Mouse (Mus musculus) heart, adult 8-10 months (tissue): ENCODE data around the gene Fam133b. TPM values are rescaled to one million over a fixed set of nuclear protein-coding genes. Genes with fewer than 3 reads are reported as not detected.
"Not testable (repeated sequence)": the region's sequence is repeated elsewhere in the genome, so short reads cannot be mapped to it uniquely, and the experiment has no call there.

Experiments
- DNase-seq: peaks from one replicate; pipeline ENCODE4 v3.0.0; 2022; ENCODE audit warnings: low spot score
- total RNA-seq, 4 experiments: library from RNA; stranded (reverse); gene quantifications; 2 replicates each; pipeline ENCODE4 v1.2.4; 2022

The Fam133b gene
- total RNA-seq, 4 experiments from 2014 or later: 10.0 to 11.7 (median 11.1) TPM

GRCm38 (mm10) chr5:3598766-3599165 lies 55.1 kb downstream of the Fam133b start:
- no peak for DNase-seq

DNA sequence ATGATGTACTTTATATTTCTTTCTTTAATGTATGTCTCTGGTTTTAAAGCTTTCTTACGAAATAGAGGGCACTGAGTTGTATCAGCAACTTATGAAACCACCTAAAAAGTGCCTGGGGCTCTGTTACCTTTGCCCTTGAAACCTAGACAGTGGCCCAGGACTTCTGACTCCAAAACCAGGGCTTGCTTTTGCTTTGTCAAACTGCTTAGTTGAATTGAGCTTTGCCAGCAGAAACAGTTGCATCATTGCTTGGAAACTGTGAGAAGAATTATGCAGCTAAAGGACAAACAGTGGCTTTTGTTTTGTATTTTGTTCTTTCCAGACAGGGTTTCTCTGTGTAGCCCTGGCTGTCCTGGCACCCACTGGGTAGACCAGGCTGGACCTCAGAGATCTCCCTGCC lies 56.7 kb downstream of the Fam133b start:
- no peak for DNase-seq

DNA sequence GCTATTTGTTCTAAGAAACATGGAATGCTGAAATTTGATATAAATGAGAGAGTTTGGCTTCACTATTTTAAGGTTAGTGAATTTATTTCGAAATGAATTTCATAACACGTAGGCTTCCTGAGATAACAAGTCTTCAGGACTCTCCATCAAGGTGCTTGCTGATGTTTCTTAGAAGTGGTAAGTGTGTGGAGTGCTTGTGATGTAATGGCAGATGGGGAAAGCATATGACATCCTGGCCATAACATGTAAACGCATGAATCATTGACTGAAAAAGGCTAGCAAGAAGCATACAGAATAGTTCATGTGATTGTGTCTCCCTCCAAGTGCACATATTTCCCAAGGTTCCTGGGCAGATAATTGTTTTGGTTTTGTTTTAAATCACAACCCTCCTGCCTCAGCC lies 57.2 kb downstream of the Fam133b start:
- no peak for DNase-seq

DNA sequence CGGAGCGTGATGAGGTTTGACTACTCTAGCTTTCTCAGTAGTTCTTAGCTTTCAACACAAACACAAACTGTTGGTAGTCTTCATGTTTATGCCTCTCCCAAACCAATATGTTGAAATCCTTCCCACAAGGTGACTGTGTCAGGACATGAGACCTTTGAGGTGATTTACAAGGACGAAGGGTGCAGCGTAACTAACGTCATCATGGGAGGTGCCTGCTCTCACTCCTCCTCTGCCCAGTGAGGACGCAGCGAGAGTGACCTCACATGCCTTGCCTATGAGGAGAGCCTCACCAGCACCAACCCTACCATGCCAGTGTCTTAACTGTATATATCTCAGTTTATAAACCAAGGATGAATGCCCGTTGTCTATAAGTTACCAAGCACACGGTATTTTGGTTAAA lies 63.5 kb downstream of the Fam133b start:
- no peak for DNase-seq

- no peak for DNase-seq
These were observed 65.6 kb downstream of the Fam133b start for GRCm38 (mm10) chr5:3609241-3609640.

DNA sequence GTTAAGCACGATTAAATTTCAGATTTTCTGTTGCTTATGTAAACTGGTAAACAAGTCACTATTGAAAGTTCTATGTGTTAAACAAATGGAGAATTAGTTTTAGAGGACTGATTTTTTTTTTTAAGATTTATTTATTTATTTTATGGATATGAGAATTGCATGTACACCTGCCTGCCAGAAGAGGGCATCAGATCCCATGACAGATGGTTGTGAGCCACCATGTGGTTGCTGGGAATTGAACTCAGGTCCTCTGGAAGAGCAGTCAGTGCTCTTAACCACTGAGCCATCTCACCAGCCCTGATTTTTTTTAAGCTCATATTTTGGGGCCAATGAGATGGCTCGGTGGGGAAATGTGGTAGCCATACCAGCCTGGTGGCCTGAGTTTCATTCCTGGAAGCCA lies 68.2 kb downstream of the Fam133b start:
- DNase-seq: not testable (repeated sequence)

Other genes starting within 250 kb of the Fam133b start
- 1 to 10 TPM; 4.2 to 9.5 (median 6.3) TPM for gene Cdk6, start 202.3 kb upstream of the Fam133b start, total RNA-seq
- 1 to 10 TPM; 1.0 to 2.6 (median 2.1) TPM for gene 1700109H08Rik, start 27.7 kb downstream of the Fam133b start, total RNA-seq
- gene Pex1, start 52.2 kb downstream of the Fam133b start, total RNA-seq: 1 to 10 TPM; 8.1 to 9.9 (median 8.7) TPM
- 1 to 10 TPM; 3.8 to 7.9 (median 4.7) TPM for gene Rbm48, start 52.8 kb downstream of the Fam133b start, total RNA-seq
- gene Tmbim7, start 107.3 kb downstream of the Fam133b start, total RNA-seq: not detected
- 10 to 100 TPM; 85.9 to 93.7 (median 90.6) TPM for gene Gatad1, start 113.4 kb downstream of the Fam133b start, total RNA-seq